Mouse (Mus musculus) neural tube, embryonic 11.5 days (tissue): ENCODE data around the gene Olfr53. TPM values are rescaled to one million over a fixed set of nuclear protein-coding genes. Genes with fewer than 3 reads are reported as not detected.

Experiments used
- ATAC-seq: fragments of 200-750 bp; cut with Nextera tagmentation; 2 replicates; pipeline ENCODE4 v1.8.0; 2017; ENCODE audit warnings: moderate number of reproducible peaks, mild to moderate bottlenecking, moderate TSS enrichment, moderate library complexity; ENCODE audit not compliant: insufficient read depth, low FRiP score, low TSS enrichment
- DNase-seq: peaks from one replicate; pipeline ENCODE4 v3.0.0-alpha.2; 2015; ENCODE audit warnings: low spot score
- H3K27ac ChIP-seq: fragments of 300-500 bp; sonication (generic); 2 replicates; pipeline ENCODE4 v1.5.1; 2014; ENCODE audit warnings: low read depth, mild to moderate bottlenecking, low read length
- H3K27me3 ChIP-seq: fragments of 300-500 bp; sonication (generic); 2 replicates; pipeline ENCODE4 v1.6.1; 2014; ENCODE audit warnings: mild to moderate bottlenecking, low read length, mixed read lengths; ENCODE audit not compliant: control insufficient read depth, insufficient read depth
- H3K36me3 ChIP-seq: fragments of 300-500 bp; sonication (generic); 2 replicates; pipeline ENCODE4 v1.6.1; 2014; ENCODE audit warnings: mild to moderate bottlenecking, low read length, moderate library complexity, mixed read lengths; ENCODE audit not compliant: control insufficient read depth, insufficient read depth
- H3K4me1 ChIP-seq: fragments of 300-500 bp; sonication (generic); 2 replicates; pipeline ENCODE4 v1.6.1; 2014; ENCODE audit warnings: low read length, mixed read lengths; ENCODE audit not compliant: control insufficient read depth, insufficient read depth
- H3K4me2 ChIP-seq: fragments of 300-500 bp; sonication (generic); 2 replicates; pipeline ENCODE4 v1.6.1; 2014; ENCODE audit warnings: low read depth, mild to moderate bottlenecking, moderate library complexity
- H3K4me3 ChIP-seq: fragments of 300-500 bp; sonication (generic); 2 replicates; pipeline ENCODE4 v1.5.1; 2014; ENCODE audit warnings: low read depth, low read length
- H3K9ac ChIP-seq: fragments of 300-500 bp; sonication (generic); 2 replicates; pipeline ENCODE4 v1.6.1; 2014; ENCODE audit warnings: mild to moderate bottlenecking, low read length
- H3K9me3 ChIP-seq: fragments of 300-500 bp; sonication (generic); 2 replicates; pipeline ENCODE4 v1.6.1; 2016; ENCODE audit warnings: low read length; ENCODE audit not compliant: control insufficient read depth
- polyA plus RNA-seq: library from polyadenylated mRNA; unstranded; fragments of >200 nt; fragmentation: Nextera tagmentation; extraction: Ambion mirVana; gene quantifications from 2 replicates; pipeline ENCODE4 v1.2.1, GENCODE M21; 2014

Gene Olfr53
- polyA plus RNA-seq, 1 experiment from 2014 or later: not detected

DNA sequence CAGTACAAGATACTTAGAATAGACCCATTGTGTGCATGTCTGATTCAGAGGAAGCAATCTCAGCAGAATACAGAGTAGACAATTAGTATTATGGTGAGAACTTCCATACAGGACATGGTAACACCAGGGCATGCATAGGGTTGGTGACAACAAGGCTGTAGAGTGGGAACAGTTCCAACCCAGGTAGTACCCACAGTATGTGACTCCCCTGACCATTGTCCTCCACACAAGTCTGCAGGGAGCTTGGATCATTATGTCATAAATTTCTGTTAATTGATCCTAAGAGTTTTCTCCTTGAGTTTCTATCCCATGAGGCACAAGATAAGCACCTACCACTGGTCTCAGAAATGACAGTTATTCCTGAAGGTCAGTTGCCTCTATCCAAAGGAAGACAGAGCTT, 50.7 kb downstream of the Olfr53 start, which contains the start of gene Olfr541:
Gene Olfr541 (plus strand): TSS at position 301 of the 400 bp plus-strand sequence.
- H3K9ac ChIP-seq: no peak within 1 kb of the TSS
- H3K36me3 ChIP-seq: no peaks in the 10 kb centered on the region
- H3K4me1 ChIP-seq: no peaks in the 10 kb centered on the region
- H3K27me3 ChIP-seq: no peaks in the 10 kb centered on the region
- no peak within 1 kb of the TSS for H3K4me3 ChIP-seq
- no peak within 1 kb of the TSS for H3K4me2 ChIP-seq
- DNase-seq: no peak
- no peak within 1 kb of the TSS for H3K27ac ChIP-seq
- ATAC-seq: no peak
- no peaks in the 10 kb centered on the region for H3K9me3 ChIP-seq

Other genes starting within 250 kb of the Olfr53 start
- gene Olfr531, start 243.5 kb upstream of the Olfr53 start, polyA plus RNA-seq: not detected in 2 replicates
- not detected in 2 replicates for gene Olfr532, start 224.8 kb upstream of the Olfr53 start, polyA plus RNA-seq
- not detected in 2 replicates for gene Olfr533, start 183.1 kb upstream of the Olfr53 start, polyA plus RNA-seq
- gene Olfr535, start 162.2 kb upstream of the Olfr53 start, polyA plus RNA-seq: not detected in 2 replicates
- not detected in 2 replicates for gene Olfr536, start 139.1 kb upstream of the Olfr53 start, polyA plus RNA-seq
- not detected in 2 replicates for gene Olfr538, start 78.6 kb upstream of the Olfr53 start, polyA plus RNA-seq
- gene Olfr46, start 45.2 kb upstream of the Olfr53 start, polyA plus RNA-seq: not detected in 2 replicates
- gene Olfr61, start 17.5 kb upstream of the Olfr53 start, polyA plus RNA-seq: not detected in 2 replicates
- gene Olfr539, start 13.5 kb downstream of the Olfr53 start, polyA plus RNA-seq: not detected in 2 replicates
- gene Olfr45, start 35.5 kb downstream of the Olfr53 start, polyA plus RNA-seq: not detected in 2 replicates
- gene Olfr541, start 50.8 kb downstream of the Olfr53 start, polyA plus RNA-seq: not detected in 2 replicates
- not detected in 2 replicates for gene Cyp2e1, start 117.3 kb downstream of the Olfr53 start, polyA plus RNA-seq
- 0.22 TPM in 1 of 2 replicates, not detected in the other for gene Syce1, start 141.4 kb downstream of the Olfr53 start, polyA plus RNA-seq
- gene Zfp941, start 175.7 kb downstream of the Olfr53 start, polyA plus RNA-seq: 6.5 and 7.7 TPM in 2 replicates
- gene Urah, start 188.6 kb downstream of the Olfr53 start, polyA plus RNA-seq: 0.34 TPM in 1 of 2 replicates, not detected in the other
- gene Scgb1c1, start 199.1 kb downstream of the Olfr53 start, polyA plus RNA-seq: not detected in 2 replicates
- gene Odf3, start 201.4 kb downstream of the Olfr53 start, polyA plus RNA-seq: not detected in 2 replicates
- not detected in 2 replicates for gene Gm45785, start 209.9 kb downstream of the Olfr53 start, polyA plus RNA-seq
- gene Ric8a, start 210.5 kb downstream of the Olfr53 start, polyA plus RNA-seq: 73.3 and 82.2 TPM in 2 replicates
- gene Bet1l, start 211.1 kb downstream of the Olfr53 start, polyA plus RNA-seq: 27.4 and 31.1 TPM in 2 replicates
- gene Psmd13, start 235.5 kb downstream of the Olfr53 start, polyA plus RNA-seq: 158 and 199 TPM in 2 replicates
- 22.4 and 26.0 TPM in 2 replicates for gene Sirt3, start 235.9 kb downstream of the Olfr53 start, polyA plus RNA-seq